Mouse (Mus musculus) layer of hippocampus, postnatal 10 days (tissue): Measurements from ENCODE around the gene Tprg. TPM values are rescaled to one million over a fixed set of nuclear protein-coding genes. Genes with fewer than 3 reads are reported as not detected.
A peak's percentile ranks its signal among the peaks of the same experiment; 100 is the strongest.

ENCODE experiments used
- DNase-seq, 2 experiments: peaks; one replicate each; pipeline ENCODE4 v3.0.0; 2021; ENCODE audit warnings: low spot score in 2 of 2
- long read RNA-seq: library from polyadenylated mRNA; stranded (forward); transcript quantifications from one replicate; pipeline ENCODE4 v2.0.0, GENCODE M21; 2023
- total RNA-seq, 2 experiments: library from RNA; stranded (reverse); gene quantifications; 2 replicates each; pipeline ENCODE4 v1.2.3; 2021

Tprg gene
- total RNA-seq: not detected
- long read RNA-seq: 0 reads

- DNase-seq: no peak
These were observed at the start of gene Tprg for GRCm38 (mm10) chr16:25286517-25286916. Gene Tprg (plus strand): TSS chr16:25286817.

- DNase-seq: no peak
These were observed 48.2 kb upstream of the Tprg start for GRCm38 (mm10) chr16:25238274-25239050.

GRCm38 (mm10) chr16:25248889-25249288 lies 37.7 kb upstream of the Tprg start:
- no peak for DNase-seq

GRCm38 (mm10) chr16:25250129-25250749 lies 36.4 kb upstream of the Tprg start:
- no peak for DNase-seq

GRCm38 (mm10) chr16:25251080-25251479 lies 35.5 kb upstream of the Tprg start:
- no peak for DNase-seq

- no peak for DNase-seq
These were observed 32.0 kb upstream of the Tprg start for GRCm38 (mm10) chr16:25254646-25255045.

- peak; percentile 40 to 44 for DNase-seq
These were observed 31.4 kb upstream of the Tprg start for GRCm38 (mm10) chr16:25255186-25255585.

- peak in 1 of 2 experiments; percentile 46 for DNase-seq
These were observed 30.9 kb upstream of the Tprg start for GRCm38 (mm10) chr16:25255603-25256260.

- DNase-seq: no peak
These were observed 24.3 kb upstream of the Tprg start for GRCm38 (mm10) chr16:25262306-25262705.

GRCm38 (mm10) chr16:25262965-25263364 lies 23.7 kb upstream of the Tprg start:
- no peak for DNase-seq

GRCm38 (mm10) chr16:25263520-25264149 lies 23.0 kb upstream of the Tprg start:
- DNase-seq: peak; percentile 93 to 94

GRCm38 (mm10) chr16:25265177-25265576 lies 21.4 kb upstream of the Tprg start:
- DNase-seq: no peak

GRCm38 (mm10) chr16:25268276-25268675 lies 18.3 kb upstream of the Tprg start:
- DNase-seq: no peak

- DNase-seq: no peak
These were observed 4.1 kb upstream of the Tprg start for GRCm38 (mm10) chr16:25282563-25282962.

- no peak for DNase-seq
These were observed 7.1 kb downstream of the Tprg start for GRCm38 (mm10) chr16:25293753-25294152.

GRCm38 (mm10) chr16:25295546-25295945 lies 8.9 kb downstream of the Tprg start:
- DNase-seq: no peak

GRCm38 (mm10) chr16:25296746-25297145 lies 10.1 kb downstream of the Tprg start:
- DNase-seq: no peak

GRCm38 (mm10) chr16:25298204-25298603 lies 11.6 kb downstream of the Tprg start:
- DNase-seq: no peak

- no peak for DNase-seq
These were observed 16.0 kb downstream of the Tprg start for GRCm38 (mm10) chr16:25302616-25303015.

GRCm38 (mm10) chr16:25314006-25314405 lies 27.4 kb downstream of the Tprg start:
- peak; percentile 12 to 40 for DNase-seq

GRCm38 (mm10) chr16:25315090-25315489 lies 28.5 kb downstream of the Tprg start:
- DNase-seq: peak in 1 of 2 experiments; percentile 13
